Mouse (Mus musculus): ENCODE data around the gene Aldh3a2.

GRCm38 (mm10) chr11:61174291-61174820, 92.9 kb downstream of the Aldh3a2 start:
- TF ChIP-seq POLR2A (IDR thresholded peaks at IDR 0.05; ENCODE audit: borderline replicate concordance, extremely low read depth, insufficient read depth, insufficient read length, poor library complexity, severe bottlenecking) (no peak), CTCF (IDR thresholded peaks at IDR 0.05; ENCODE audit: borderline replicate concordance, extremely low read depth, insufficient read depth, insufficient read length) (peak; percentile 79)

All from brain, embryonic 14.5 days (tissue).